Mouse (Mus musculus) frontal cortex, adult 2 months (tissue): ENCODE data around the gene Dcbld2. TPM values are rescaled to one million over a fixed set of nuclear protein-coding genes. Genes with fewer than 3 reads are reported as not detected.
A peak's percentile ranks its signal among the peaks of the same experiment; 100 is the strongest.

ENCODE experiments used
- DNase-seq, 2 experiments: peaks; one replicate each; pipeline ENCODE4 v3.0.0; 2022; ENCODE audit warnings: low spot score in 1 of 2; ENCODE audit errors: extremely low spot score in 1 of 2
- polyA plus RNA-seq: library from polyadenylated mRNA; depleted of rRNA; stranded (reverse); fragments of >200 nt; gene quantifications from 2 replicates; pipeline ENCODE4 v1.2.3, GENCODE M21; 2012

Gene Dcbld2
- polyA plus RNA-seq, 1 experiment = 16.7 TPM

DNA sequence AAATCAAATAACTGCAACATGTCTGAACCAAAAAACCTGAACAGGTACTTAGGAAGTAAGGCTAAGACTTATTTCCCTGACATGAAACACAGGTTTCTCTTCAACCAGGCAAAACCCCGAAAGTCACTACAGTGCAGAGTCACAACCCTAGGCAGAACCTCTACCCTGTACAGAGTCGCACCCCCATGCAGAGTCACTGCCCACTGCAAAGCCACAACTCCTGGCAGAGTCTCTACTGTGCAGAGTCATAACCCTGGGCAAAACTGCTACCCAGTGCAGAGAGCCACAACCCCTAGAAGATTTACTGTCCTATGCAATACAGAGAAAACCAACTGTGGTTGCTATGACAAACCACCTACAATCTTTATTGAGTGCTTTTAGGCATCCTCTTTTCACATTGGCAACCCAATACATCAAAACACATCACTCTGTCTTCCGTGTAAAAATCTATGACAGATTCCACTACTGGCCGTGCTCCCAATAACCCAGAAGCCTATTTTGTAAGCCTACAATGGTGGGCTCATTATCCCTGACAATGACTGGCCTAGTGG lies 71.7 kb downstream of the Dcbld2 start:
- DNase-seq = no peak

- no peak for DNase-seq
Measured at GRCm38 (mm10) chr16:58481219-58481905, 73.1 kb downstream of the Dcbld2 start.

- no peak for DNase-seq
Measured at GRCm38 (mm10) chr16:58481906-58482270, 73.6 kb downstream of the Dcbld2 start.

DNA sequence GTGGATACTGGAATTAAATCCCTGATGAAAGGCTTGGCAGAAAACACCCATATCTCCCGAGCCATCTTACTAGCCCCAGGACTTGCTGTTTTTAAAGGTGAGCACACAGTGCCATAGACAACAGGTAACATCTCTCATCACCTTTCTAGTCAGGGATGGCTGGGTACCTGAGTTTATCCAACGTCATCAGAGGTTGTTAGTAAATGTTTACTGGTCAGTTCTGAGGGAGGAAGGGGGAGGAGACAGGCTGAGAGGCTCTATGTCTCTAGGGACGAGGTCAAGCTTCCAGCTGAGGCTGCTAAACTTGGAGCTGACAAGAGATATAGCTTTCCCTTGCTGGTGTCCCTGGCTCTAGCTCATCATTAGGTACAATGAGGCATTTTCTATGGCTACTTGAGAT lies 74.1 kb downstream of the Dcbld2 start:
- DNase-seq = no peak

DNA sequence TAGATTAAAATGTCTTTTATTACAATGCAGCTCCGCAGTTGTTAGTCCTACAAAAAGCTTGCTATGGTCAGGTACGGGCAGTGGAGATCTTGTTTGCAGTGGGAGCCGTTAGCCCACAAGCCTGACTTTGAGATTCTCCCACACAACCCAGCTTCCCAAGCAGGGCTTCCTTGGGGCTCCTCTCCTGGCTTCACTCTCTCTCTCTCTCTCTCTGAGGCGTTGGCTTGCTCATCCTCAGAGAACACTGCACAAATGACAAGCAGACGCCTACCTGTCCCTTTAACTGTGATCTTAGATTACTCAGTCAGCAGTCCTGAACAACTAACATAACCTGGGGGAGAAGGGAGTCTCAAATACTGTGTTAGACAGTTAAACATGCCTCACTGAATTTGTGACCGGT lies 79.6 kb downstream of the Dcbld2 start:
- DNase-seq = peak in 1 of 2 experiments; percentile 36

GRCm38 (mm10) chr16:58496791-58497190 lies 88.5 kb downstream of the Dcbld2 start:
- no peak for DNase-seq

DNA sequence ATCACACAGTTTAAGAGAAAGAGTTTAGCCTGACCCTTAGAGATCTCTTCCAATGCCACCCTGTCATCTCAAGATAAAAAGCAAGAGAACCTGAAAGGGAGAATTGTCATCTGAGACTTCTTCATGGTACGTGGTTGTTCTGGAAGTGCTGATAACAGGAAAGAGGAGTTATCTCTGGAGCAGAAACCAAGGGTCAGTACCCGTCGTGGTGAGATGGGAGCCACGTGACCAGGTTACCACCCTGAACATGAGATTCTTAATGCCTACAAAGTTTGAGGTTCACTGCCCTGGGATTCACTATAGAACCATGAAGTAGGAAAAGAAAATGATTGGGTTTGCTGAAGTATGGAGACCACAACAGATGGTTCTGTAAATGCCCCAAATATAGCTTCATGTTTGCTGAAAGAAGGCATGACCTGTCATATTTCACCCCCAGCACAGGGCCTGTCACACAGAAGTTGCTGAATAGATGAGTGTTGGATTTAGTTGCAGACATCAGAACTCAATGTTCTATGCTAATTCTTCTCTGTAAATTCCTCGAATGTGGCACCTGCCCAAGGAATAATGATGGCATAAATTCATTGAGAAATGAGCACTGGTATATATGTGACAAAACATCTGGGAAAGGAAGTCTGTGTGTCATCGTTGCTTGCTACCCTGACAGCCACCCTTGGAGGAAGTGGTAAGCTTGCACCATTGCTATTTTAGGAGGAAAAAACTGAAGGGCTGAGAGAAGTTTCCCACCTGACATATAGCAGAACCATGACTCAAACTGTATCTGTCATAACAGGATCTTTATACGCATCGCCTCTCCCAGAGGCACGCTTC lies 89.9 kb downstream of the Dcbld2 start:
- DNase-seq = no peak

DNA sequence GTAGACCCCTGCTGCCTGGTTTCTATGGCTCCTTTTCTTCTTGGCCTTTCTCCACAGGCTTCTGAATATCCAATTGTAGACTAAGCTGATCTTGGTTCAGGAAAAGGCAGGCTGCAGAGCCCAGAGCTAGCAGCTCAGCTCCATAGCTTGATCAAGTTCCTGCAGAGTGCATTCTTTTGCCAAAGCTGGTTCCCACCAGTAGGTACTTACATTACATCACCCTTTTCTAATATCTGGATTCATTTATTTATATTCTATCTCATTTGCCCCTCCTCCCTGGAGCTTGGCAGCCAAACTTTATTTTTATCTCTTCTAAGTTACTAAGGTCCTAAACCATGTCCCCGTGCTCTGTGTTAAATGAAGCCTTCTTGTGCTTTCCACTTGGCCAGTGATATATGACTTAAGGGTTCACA lies 90.9 kb downstream of the Dcbld2 start:
- no peak for DNase-seq

DNA sequence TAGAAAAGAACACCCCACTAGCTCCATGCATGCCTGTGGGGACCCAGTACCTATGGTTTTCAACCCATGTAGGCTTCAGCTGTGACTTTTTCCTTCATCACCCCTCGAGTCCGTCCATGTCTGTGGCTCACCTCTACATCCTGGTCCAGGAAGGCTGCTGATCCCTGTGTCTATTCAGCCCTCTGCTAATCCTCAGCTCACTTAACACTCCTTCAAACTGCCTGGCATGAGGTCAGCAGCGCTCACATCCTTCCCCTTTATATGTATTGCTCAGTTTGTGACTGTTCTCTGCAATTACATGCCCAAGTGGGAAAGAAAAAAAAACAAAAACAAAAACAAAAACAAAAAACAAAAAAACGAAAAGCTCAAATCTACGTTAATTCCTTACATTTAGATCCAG lies 91.4 kb downstream of the Dcbld2 start:
- no peak for DNase-seq

GRCm38 (mm10) chr16:58501760-58502301 lies 93.6 kb downstream of the Dcbld2 start:
- no peak for DNase-seq

- no peak for DNase-seq
Measured at GRCm38 (mm10) chr16:58502566-58502965, 94.3 kb downstream of the Dcbld2 start.

DNA sequence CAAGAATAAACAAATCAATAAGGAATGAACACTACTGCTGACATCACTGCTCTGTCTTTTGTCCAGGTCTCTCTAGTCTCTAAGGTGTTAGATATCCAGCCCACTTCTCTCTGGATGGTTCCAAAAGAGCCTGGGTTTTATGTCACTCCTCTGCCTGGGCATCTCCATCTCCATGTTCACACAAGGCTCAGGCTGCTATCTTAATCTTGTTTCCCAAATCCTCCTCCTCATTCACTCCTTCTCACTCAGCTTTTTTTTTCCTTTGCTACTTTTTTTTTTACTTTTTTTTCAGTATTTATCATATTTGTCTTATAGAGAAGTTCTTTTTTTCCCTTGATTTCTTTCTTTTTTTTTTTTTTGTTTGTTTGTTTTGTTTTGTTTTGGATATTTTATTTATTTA lies 96.7 kb downstream of the Dcbld2 start:
- no peak for DNase-seq

GRCm38 (mm10) chr16:58512181-58512761 lies 104.0 kb downstream of the Dcbld2 start:
- no peak for DNase-seq

DNA sequence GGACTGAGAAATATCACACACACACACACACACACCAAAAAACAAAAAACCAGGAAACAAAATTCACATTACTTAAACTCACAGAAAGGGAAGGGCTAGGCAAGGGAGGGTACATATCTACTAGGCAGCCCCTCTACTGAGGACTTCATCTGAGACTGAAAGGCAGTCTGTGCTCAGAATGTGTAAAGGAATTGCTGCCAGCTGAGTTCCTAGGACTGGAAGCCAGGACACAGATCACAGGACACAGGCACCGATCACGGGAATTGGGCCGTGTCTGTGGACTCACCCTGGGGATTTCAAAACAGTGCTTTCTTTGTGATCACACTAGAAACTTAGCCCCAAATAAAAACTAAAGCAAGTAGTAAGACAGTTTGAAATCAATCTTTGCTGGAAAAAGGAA lies 104.6 kb downstream of the Dcbld2 start:
- DNase-seq = no peak

DNA sequence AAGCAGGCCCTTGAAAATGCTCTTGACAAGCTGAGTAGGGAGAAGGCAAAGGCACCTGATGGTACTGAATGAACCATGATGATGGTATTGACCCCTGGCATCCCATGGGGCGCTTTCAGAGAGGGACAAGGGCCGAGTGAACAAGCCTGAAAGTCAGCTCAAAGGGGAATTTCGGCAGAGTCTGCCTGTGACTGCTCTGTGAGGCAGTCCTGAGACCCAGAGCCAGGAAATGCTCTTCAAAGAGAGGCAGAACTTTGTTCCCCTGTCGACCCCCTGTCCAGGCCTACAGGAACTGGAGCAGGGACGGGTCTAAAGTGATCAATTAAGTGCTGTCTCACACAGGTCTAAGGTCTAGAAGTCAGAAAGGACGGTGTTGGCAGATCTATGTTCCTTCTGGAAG lies 105.5 kb downstream of the Dcbld2 start:
- no peak for DNase-seq

- DNase-seq = no peak
Measured at GRCm38 (mm10) chr16:58514565-58514964, 106.3 kb downstream of the Dcbld2 start.

DNA sequence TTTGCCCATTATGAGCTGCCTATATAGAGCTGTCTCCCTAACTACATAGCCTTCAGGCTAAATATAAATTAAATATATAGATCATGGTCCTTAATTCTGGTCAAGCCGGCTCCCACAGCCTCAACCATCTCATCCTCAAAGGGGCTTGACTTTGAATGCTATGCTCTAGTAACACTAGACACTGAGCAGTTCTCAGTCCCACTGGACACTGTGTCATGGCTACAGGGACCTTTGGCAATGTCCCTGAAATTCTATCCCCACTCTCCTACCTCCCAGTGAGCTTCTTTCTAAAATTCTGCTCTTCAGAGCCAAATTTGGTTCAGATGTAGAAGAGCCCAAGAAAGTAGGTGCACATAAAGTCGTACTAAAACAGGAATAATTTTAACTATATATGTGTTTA lies 107.9 kb downstream of the Dcbld2 start:
- DNase-seq = no peak

DNA sequence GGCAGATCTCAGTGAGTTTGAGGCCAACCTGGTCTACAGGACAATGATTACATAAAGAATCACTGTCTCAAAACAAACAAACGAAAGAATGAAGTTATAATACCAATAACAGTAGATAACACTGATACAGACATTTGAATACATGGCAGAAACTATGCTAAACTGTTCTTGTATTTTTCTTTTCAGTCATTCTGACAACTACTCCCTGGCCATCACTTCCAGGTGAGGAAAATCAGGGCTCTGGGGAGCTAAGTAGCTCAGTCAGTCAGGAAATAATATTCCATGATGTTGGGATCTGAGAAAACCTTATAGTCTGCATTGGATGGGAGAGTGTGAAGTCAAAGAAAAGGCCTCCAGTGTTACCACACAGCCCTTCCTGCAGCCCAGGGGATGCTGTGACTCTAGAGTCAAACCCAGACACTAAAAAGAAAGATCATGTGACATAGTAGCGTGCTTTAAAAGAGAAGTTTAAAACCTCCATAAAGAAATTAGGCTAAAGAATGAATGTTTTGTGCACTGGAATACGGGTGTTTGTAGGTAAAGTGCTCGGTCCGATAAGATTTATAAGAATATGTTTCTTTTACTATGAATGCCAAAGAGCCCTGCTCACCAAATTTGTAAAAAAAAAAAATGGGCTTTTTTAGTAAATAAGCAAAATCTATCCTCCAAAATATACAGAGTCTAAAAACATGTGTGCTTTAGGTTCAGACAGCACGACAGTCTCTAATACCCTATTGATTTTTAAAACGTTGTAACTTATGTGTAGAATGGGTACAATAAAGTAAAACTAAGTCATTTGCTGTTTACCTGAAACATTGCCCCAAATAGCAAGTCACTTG lies 108.9 kb downstream of the Dcbld2 start:
- DNase-seq = no peak
